Mouse (Mus musculus) lung, adult 10 weeks (tissue): ENCODE results near the gene Btn1a1. TPM values are rescaled to one million over a fixed set of nuclear protein-coding genes. Genes with fewer than 3 reads are reported as not detected.

Source experiments
- polyA plus RNA-seq: library from polyadenylated mRNA; stranded (reverse); fragments of 350-450 nt; fragmentation: Illumina TruSeq; extraction: RNeasy Lipid Tissue Mini Kit (QIAGEN cat#74804); gene quantifications from one replicate; pipeline ENCODE4 v1.2.3, GENCODE M21; 2014; ENCODE audit warnings: low read depth, low replicate concordance; ENCODE audit not compliant: insufficient read depth

Gene Btn1a1
- polyA plus RNA-seq: not detected

GRCm38 (mm10) chr13:23465600-23466109 is at the start of gene Btn1a1:
Gene Btn1a1, minus strand, starts transcription at chr13:23465901.

DNA sequence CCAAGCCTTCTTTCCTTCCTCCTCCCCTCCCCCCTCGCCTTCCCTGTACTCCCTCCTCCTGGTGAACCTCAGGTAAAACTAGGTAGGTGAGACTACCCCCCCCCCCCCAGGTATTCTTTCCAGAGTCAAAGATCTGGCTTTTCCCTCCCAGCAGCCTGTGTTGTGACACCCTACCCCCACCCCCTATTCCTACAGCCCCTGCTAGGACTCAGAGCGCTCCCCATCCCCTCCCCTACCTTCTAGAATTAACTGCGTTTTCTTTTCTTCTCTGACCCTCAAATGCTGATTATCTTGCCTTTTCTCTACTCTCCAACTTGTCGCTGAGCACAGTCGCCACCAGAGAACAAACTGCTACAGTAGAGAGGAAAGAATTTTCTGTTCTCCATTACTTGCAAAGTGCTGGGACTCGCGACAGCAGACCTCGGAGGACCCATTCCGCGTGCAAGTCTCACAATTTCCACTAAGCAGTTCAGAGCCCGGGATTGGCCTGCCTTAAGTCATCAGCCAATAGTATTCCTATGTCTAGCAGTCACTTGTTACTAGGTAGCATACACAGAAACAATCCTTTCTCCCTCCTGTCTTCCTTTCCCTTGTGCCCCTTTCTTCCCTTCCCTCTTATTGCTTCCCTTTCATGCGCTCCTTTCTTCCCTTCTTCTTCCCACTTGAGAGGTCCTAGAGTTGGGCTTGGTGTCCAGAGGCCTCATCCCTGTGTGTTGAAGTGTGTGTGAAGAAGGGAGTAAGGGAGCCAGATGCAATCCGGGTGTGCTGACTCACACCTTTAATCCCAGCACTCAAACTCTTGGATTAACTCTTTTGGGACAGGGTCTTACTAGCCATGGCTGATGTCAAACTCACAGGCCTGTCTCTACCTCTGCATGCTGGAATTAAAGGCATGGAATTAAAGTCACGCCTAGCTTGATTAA is 23.0 kb upstream of the Btn1a1 start, which contains the start of gene Btn2a2:
TSS of gene Btn2a2 (minus strand) at position 458 of the 923 bp plus-strand sequence.

DNA sequence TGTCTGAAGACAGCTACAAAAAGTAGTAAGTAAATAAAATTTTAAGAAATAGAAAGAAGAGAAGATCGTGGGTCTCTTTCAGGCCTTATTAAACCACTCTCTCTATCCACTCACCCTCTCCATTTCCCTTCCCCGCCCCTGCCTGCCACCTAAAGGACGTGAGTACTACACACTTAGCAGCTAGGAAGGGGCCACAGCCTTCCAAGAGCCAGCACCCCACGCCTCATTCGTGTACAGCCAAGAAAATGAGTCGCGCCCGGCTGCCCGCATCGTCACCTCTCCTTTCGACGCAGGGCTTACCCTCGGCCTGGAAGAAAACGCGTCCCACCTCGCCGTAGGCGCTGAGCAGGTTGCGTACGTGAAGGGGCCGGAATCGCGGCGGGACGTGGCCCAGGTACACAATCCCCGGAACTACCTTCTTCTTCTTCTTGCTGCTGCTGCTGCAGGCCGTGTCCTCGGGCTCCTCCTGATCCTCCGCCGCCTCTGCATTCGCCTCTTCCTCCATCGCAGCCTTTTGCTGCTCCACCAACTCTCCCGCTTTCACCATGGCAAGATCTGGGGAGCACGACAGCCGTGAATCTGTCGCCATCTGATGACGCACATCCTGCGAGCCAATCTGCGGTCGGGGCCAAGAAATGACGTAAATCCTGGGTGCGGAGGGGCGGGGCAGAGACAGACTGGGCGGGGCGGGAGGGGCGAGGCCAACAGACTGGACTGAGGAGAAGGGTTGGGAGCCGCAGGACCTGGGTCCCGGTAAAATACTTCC is 42.2 kb downstream of the Btn1a1 start, which contains the start of gene Abt1:
TSS of gene Abt1 (minus strand) at position 581 of the 766 bp plus-strand sequence.

Other genes starting within 250 kb of the Btn1a1 start
- not detected for gene Vmn1r222, start 230.0 kb downstream of the Btn1a1 start, polyA plus RNA-seq
- not detected for gene Vmn1r223, start 218.8 kb downstream of the Btn1a1 start, polyA plus RNA-seq
- 7.0 TPM for gene Zfp322a, start 96.7 kb downstream of the Btn1a1 start, polyA plus RNA-seq
- gene Abt1, start 42.0 kb downstream of the Btn1a1 start, polyA plus RNA-seq: 4.5 TPM
- gene Btn2a2, start 23.0 kb upstream of the Btn1a1 start, polyA plus RNA-seq: not detected
- gene Hist1h4h, start 65.1 kb upstream of the Btn1a1 start, polyA plus RNA-seq: 16.1 TPM
- gene Hist1h2af, start 68.0 kb upstream of the Btn1a1 start, polyA plus RNA-seq: not detected
- gene Hist1h3g, start 69.5 kb upstream of the Btn1a1 start, polyA plus RNA-seq: not detected
- 0.28 TPM for gene Hist1h2bh, start 77.5 kb upstream of the Btn1a1 start, polyA plus RNA-seq
- not detected for gene Hist1h3f, start 78.2 kb upstream of the Btn1a1 start, polyA plus RNA-seq
- not detected for gene Hist1h4f, start 85.7 kb upstream of the Btn1a1 start, polyA plus RNA-seq
- 0.08 TPM for gene Hist1h1d, start 87.4 kb upstream of the Btn1a1 start, polyA plus RNA-seq
- not detected for gene Hist1h3e, start 96.5 kb upstream of the Btn1a1 start, polyA plus RNA-seq
- gene Hist1h2ae, start 105.3 kb upstream of the Btn1a1 start, polyA plus RNA-seq: not detected
- gene Hist1h2bg, start 105.5 kb upstream of the Btn1a1 start, polyA plus RNA-seq: 1.5 TPM
- gene Hist1h2bf, start 108.3 kb upstream of the Btn1a1 start, polyA plus RNA-seq: not detected
- gene Hist1h2ad, start 108.5 kb upstream of the Btn1a1 start, polyA plus RNA-seq: not detected
- 1.1 TPM for gene Hist1h3d, start 109.9 kb upstream of the Btn1a1 start, polyA plus RNA-seq
- gene Hist1h4d, start 115.7 kb upstream of the Btn1a1 start, polyA plus RNA-seq: not detected
- 2.7 TPM for gene Hist1h2be, start 155.2 kb upstream of the Btn1a1 start, polyA plus RNA-seq
- 0.40 TPM for gene Hist1h1e, start 156.7 kb upstream of the Btn1a1 start, polyA plus RNA-seq
- 0.25 TPM for gene Hist1h2ac, start 218.0 kb upstream of the Btn1a1 start, polyA plus RNA-seq
- 123 TPM for gene Hist1h2bc, start 218.3 kb upstream of the Btn1a1 start, polyA plus RNA-seq
- not detected for gene Hist1h1t, start 229.9 kb upstream of the Btn1a1 start, polyA plus RNA-seq
- gene Hist1h4c, start 232.6 kb upstream of the Btn1a1 start, polyA plus RNA-seq: 0.68 TPM
- 21.9 TPM for gene Hfe, start 245.0 kb upstream of the Btn1a1 start, polyA plus RNA-seq